Mouse (Mus musculus): ENCODE measurements at regions not wholly inside any gene's neighbourhood (a gene's known extent, or its start where the extent isn't known, plus 50 kb on each side); places are given as distances from the start of the nearest gene placed in this dataset.

DNA sequence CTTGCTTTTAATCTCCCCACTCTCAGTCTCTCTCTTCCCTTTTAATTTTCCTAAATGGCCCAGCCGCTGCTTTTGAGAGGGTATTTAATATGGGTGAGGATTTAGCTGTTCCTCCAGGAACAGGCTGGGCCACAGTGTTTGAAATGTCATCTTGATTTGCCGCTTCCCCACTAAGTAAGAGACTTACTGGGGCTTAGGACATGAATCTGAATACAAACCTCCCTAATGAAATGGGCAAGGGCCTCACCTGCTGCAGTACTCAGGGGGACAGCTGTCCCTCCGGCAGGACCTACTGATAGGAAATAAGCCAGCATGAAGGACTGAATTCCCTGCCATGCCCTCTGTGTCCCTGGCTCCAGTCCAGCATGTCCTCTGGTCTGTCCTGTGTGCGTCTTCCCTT, 50.6 kb upstream of the Prr23a1 start:
- no peak overlapping the region for H3K27ac ChIP-seq (ENCODE audit: insufficient read depth, low read depth, low read length)
- no peak overlapping the region for H3K4me3 ChIP-seq (ENCODE audit: insufficient read depth, low read depth, low read length)
- H3K4me1 ChIP-seq (ENCODE audit: control insufficient read depth, insufficient read depth, low read length), result no peaks in the 10 kb centered on the region
- 64% methylated on average over 4 of the region's 4 CpGs for WGBS
- TF ChIP-seq CTCF (IDR thresholded peaks at IDR 0.05; ENCODE audit: insufficient read depth, low read depth, low read length) (no peak), POLR2A (IDR thresholded peaks at IDR 0.05; ENCODE audit: insufficient read depth, low read depth, low read length) (no peak)

- H3K4me3 ChIP-seq (ENCODE audit: insufficient read depth, low read depth, low read length), result no peak overlapping the region
- TF ChIP-seq POLR2A (IDR thresholded peaks at IDR 0.05; ENCODE audit: insufficient read depth, low read depth, low read length), result no peak
- no peak for TF ChIP-seq CTCF (IDR thresholded peaks at IDR 0.05; ENCODE audit: insufficient read depth, low read depth, low read length)
- 62% methylated on average over 5 of the region's 5 CpGs for WGBS
- no peak overlapping the region for H3K27ac ChIP-seq (ENCODE audit: insufficient read depth, low read depth, low read length)
- H3K4me1 ChIP-seq (ENCODE audit: control insufficient read depth, insufficient read depth, low read length), result no peaks in the 10 kb centered on the region
These were observed 68.6 kb upstream of the Prr23a1 start for GRCm38 (mm10) chr9:98773651-98774185.

GRCm38 (mm10) chr9:98773212-98773611, 69.1 kb upstream of the Prr23a1 start:
- Histone ChIP-seq H3K27ac (ENCODE audit: insufficient read depth, low read depth, low read length) (no peak overlapping the region), H3K4me1 (ENCODE audit: control insufficient read depth, insufficient read depth, low read length) (no peaks in the 10 kb centered on the region), H3K4me3 (ENCODE audit: insufficient read depth, low read depth, low read length) (no peak overlapping the region)
- 73% methylated on average over 11 of the region's 11 CpGs for WGBS
- TF ChIP-seq CTCF (IDR thresholded peaks at IDR 0.05; ENCODE audit: insufficient read depth, low read depth, low read length), result no peak
- no peak for TF ChIP-seq POLR2A (IDR thresholded peaks at IDR 0.05; ENCODE audit: insufficient read depth, low read depth, low read length)

DNA sequence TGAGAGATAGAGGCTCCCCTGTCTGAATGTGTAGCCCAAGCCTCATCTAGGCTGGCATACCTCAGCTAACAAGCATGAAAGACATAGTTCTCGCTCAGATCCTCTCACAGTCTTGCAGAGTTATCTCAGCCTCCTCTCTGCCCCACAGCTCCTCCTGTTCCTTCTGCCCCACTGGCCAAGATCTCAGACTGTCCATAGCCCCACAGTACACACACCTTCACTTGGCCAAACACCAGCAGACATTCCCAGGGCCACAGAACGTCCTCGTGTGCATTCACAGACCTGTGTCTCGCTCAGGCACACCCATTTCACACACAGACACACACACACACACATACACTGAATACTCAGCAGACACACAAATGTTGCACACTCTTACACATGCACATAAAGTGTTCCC, 87.5 kb upstream of the Prr23a1 start:
- H3K4me3 ChIP-seq (ENCODE audit: insufficient read depth, low read depth, low read length), result no peak overlapping the region
- TF ChIP-seq CTCF (IDR thresholded peaks at IDR 0.05; ENCODE audit: insufficient read depth, low read depth, low read length), result no peak
- no peak for TF ChIP-seq POLR2A (IDR thresholded peaks at IDR 0.05; ENCODE audit: insufficient read depth, low read depth, low read length)
- H3K4me1 ChIP-seq (ENCODE audit: control insufficient read depth, insufficient read depth, low read length), result no peaks in the 10 kb centered on the region
- WGBS, result 83% methylated on average over 4 of the region's 4 CpGs
- no peak overlapping the region for H3K27ac ChIP-seq (ENCODE audit: insufficient read depth, low read depth, low read length)

DNA sequence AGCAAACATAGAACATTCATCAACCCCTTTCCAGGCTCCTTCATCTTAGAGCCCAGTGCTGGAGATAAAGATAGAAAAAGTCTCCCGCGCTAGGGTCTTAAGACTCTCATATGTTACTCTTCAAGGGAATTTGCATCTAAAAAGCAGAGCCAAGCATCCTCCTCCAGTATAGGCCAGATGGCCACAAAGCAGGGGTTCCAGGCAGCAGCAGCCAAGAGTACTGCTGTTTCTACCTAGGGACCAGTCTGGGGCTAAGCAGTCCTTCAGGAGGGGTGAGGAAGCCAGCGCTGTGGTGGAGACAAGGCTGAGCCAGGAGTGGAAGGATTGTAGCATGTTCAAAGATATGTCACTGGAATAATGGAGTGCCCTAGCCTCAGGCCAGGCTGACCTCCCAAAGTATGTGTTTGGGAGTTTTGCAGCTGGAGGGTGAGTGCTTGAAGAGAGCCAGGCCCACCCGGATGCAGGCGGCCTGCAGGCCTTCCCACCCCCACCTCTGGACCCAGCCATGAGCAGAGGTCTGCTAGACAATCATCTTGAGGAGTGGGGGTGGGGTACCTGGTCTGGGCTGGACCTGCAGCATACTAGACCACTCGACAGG, 88.8 kb upstream of the Prr23a1 start:
- no peak for TF ChIP-seq CTCF (IDR thresholded peaks at IDR 0.05; ENCODE audit: insufficient read depth, low read depth, low read length)
- no peak for TF ChIP-seq POLR2A (IDR thresholded peaks at IDR 0.05; ENCODE audit: insufficient read depth, low read depth, low read length)

DNA sequence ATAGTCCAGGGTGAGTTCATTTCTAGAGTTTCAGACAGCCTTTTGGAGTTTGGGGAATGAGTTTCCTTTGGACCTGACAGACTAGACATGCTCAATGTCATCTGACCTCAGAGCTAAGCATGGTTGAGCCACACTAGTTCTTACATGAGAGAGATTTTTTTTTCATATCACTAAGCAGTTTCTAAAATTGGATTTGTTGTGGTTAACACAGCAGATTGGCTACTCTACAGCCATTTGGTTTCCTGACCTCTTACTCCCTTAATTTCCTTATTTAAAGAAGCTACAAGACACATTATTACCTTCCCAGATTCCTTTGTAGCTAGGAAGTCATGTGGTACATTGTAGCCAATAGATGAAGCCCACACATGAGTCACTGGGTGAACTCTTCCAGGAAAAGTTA, 98.5 kb upstream of the Prr23a1 start:
- Histone ChIP-seq H3K4me1 (ENCODE audit: control insufficient read depth, insufficient read depth, low read length) (no peaks in the 10 kb centered on the region), H3K4me3 (ENCODE audit: insufficient read depth, low read depth, low read length) (no peak overlapping the region), H3K27ac (ENCODE audit: insufficient read depth, low read depth, low read length) (no peak overlapping the region)
- TF ChIP-seq POLR2A (IDR thresholded peaks at IDR 0.05; ENCODE audit: insufficient read depth, low read depth, low read length) (no peak), CTCF (IDR thresholded peaks at IDR 0.05; ENCODE audit: insufficient read depth, low read depth, low read length) (no peak)

More for the DNA sequence above, 88.8 kb upstream of the Prr23a1 start:
- Histone ChIP-seq H3K4me1 (ENCODE audit: control insufficient read depth, insufficient read depth, low read length) (no peaks in the 10 kb centered on the region), H3K4me3 (ENCODE audit: insufficient read depth, low read depth, low read length) (no peak overlapping the region), H3K27ac (ENCODE audit: insufficient read depth, low read depth, low read length) (no peak overlapping the region)
- WGBS, result 87% methylated on average over 6 of the region's 6 CpGs

DNA sequence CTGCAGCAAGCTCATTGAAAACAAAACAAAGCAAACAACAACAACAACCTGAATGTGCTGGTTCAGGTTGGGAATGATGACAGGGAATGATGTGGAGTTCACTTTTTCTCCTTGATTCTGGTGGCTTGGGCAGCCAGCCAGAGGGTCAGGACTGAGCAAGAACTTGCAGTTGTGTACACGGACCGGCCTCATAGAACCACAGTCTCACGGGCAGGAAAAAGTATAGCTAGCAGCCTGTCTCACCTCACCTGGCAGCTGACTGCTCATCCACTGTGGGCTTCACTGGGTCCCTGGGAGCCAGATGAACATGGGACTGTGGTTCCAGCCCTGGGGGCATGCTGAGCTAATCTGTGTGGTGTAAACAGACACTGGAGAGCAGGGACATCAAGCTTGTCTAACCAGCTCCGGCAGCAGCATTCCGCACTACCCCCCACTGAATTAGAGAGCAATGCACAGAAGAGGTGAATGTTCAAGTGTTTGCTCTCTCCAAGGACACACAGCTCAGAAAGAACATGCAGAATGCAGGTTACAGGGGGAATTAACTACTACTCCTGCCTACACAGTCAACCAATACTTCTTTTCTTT, 114.9 kb upstream of the Prr23a1 start:
- no peaks in the 10 kb centered on the region for H3K4me1 ChIP-seq (ENCODE audit: control insufficient read depth, insufficient read depth, low read length)
- 55% methylated on average over 5 of the region's 5 CpGs for WGBS
- H3K27ac ChIP-seq (ENCODE audit: insufficient read depth, low read depth, low read length), result no peak overlapping the region
- TF ChIP-seq CTCF (IDR thresholded peaks at IDR 0.05; ENCODE audit: insufficient read depth, low read depth, low read length) (no peak), POLR2A (IDR thresholded peaks at IDR 0.05; ENCODE audit: insufficient read depth, low read depth, low read length) (no peak)
- H3K4me3 ChIP-seq (ENCODE audit: insufficient read depth, low read depth, low read length), result no peak overlapping the region

GRCm38 (mm10) chr9:98726638-98727037, 115.7 kb upstream of the Prr23a1 start:
- Histone ChIP-seq H3K4me1 (ENCODE audit: control insufficient read depth, insufficient read depth, low read length) (no peaks in the 10 kb centered on the region), H3K27ac (ENCODE audit: insufficient read depth, low read depth, low read length) (no peak overlapping the region), H3K4me3 (ENCODE audit: insufficient read depth, low read depth, low read length) (no peak overlapping the region)
- TF ChIP-seq CTCF (IDR thresholded peaks at IDR 0.05; ENCODE audit: insufficient read depth, low read depth, low read length) (no peak), POLR2A (IDR thresholded peaks at IDR 0.05; ENCODE audit: insufficient read depth, low read depth, low read length) (no peak)
- WGBS, result 51% methylated on average over 5 of the region's 5 CpGs

- 90% methylated on average over 3 of the region's 3 CpGs for WGBS
These were observed 119.4 kb upstream of the Prr23a1 start for GRCm38 (mm10) chr9:98722885-98723284.

More at GRCm38 (mm10) chr9:98722885-98723284, 119.4 kb upstream of the Prr23a1 start:
- Histone ChIP-seq H3K27ac (ENCODE audit: insufficient read depth, low read depth, low read length) (no peak overlapping the region), H3K4me1 (ENCODE audit: control insufficient read depth, insufficient read depth, low read length) (no peaks in the 10 kb centered on the region), H3K4me3 (ENCODE audit: insufficient read depth, low read depth, low read length) (no peak overlapping the region)
- no peak for TF ChIP-seq POLR2A (IDR thresholded peaks at IDR 0.05; ENCODE audit: insufficient read depth, low read depth, low read length)
- no peak for TF ChIP-seq CTCF (IDR thresholded peaks at IDR 0.05; ENCODE audit: insufficient read depth, low read depth, low read length)

Measured in olfactory bulb, adult 2 months (tissue).